Mouse (Mus musculus) skeletal muscle tissue, adult 2 months (tissue): ENCODE measurements around the gene Szrd1.
A peak's percentile ranks its signal among the peaks of the same experiment; 100 is the strongest.

Experiments
- DNase-seq: peaks from one replicate; pipeline ENCODE4 v3.0.0-alpha.2; 2012; ENCODE audit warnings: low read depth, low spot score

The Szrd1 gene

DNA sequence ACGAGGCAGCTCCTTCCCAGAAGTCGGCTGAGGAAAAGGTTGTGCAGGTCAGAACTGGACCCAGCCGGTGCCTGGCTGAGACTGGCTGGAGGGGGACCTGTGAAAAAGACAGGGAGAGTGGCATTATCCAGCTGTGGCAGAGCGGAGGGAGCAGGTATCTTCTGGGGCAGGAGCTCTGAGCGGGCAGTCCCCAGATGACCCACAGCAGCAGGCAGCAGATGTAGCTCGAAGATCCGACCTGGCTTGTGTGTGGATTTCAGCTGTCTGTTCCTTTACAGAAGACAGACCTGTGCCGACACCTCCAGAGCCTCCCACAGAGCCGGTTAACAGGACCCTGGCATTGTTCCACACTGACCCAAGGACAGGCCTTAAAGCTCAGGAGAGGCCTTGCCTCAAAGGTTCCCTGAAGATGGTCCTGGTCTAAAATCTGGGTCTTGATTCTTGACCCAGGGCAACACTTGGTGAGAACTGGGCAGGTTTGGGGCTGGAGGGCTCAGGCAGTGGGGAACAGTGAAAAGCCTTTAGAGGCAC, 72.0 kb downstream of the Szrd1 start:
- no peak for DNase-seq

GRCm38 (mm10) chr4:141066709-141067515, 72.7 kb downstream of the Szrd1 start:
- DNase-seq: peak; percentile 80

DNA sequence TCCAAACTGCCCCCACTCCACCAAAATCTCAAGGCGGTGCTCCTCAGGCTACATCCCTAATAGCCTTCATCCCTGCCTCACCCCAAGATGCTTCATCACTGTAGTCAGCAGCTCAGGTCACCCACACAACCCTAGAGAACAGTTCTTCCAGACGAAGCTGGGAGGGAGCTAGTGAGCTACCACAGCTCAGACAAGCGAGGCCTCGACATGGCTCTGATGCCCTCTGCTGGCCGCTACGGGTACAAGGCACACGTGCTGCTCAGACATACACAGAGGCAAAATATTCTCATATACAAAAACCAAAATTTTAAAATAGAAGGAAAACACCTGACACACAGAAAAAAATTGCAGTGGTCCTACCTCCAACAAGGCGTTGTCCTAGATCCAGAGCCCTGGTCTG, 74.5 kb downstream of the Szrd1 start:
- DNase-seq: peak; percentile 73

DNA sequence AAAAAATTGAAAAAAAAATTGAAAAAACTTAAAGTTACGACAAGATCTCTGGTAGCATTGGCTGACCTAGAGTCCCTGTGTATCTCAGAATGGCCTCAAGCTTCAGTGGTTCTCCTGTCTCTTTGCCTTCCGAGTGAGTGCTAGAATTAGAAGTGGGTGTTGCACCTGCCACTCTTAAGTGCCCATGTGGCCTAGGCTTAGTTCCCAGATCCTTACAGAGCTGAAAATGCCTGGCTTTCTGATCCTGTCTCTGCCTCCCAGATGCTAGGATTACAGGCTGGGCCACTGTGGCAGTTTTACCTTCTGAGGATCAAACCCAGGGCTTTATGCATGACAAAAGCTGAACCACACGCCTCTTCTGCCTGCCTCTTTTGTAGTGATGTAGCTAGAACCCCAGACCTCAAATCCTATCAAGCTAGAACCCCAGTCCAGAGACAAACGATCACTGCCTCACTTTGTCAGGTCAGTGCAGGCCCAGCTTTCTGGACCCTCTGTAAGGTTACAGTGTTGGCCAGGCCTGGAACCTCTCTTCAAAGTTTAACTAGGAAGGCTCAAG, 75.4 kb downstream of the Szrd1 start:
- DNase-seq: no peak
